13 mouse cellular contexts compared by ENCODE assay signal in genomic region chr3:81735463-81735862, GRCm38 (mm10).
DNase-seq lines count a peak whose midpoint lies in the region; ATAC-seq and TF ChIP-seq lines count a peak whose summit lies in the region.
"Had no signal": no experiment of that assay in that cellular context is flagged by ENCODE, and none has a peak within 500 bp of the region (broad histone marks: within the 10 kb centered on the region; RNA-seq: fewer than 3 reads in every experiment).

No protein-coding gene starts in this region.

- DNase-seq in embryo, embryonic 10.5 days (ENCODE audit: low spot score), result peak; percentile 5
- DNase-seq in embryo, embryonic 10 days (ENCODE audit: low spot score), result no peak
- peak; percentile 64 for DNase-seq in midbrain, postnatal 0 days (ENCODE audit: low spot score)
- DNase-seq in midbrain, embryonic 11.5 days (ENCODE audit: low spot score, missing footprints), result no peak
- DNase-seq in layer of hippocampus, postnatal 36 days, result peak; percentile 9 to 19
- peak; percentile 75 for DNase-seq in telencephalon, adult 2 months (ENCODE audit: low read depth, low spot score)
- DNase-seq in kidney, adult 11 months, result no peak
- DNase-seq in urinary bladder, postnatal 14 days (ENCODE audit: low spot score), result no peak
- DNase-seq: adrenal gland, postnatal 36 days; lung, adult 2 months had no signal

- WGBS in midbrain, postnatal 0 days, result 59% methylated on average over 8 of the region's 8 CpGs
- WGBS in midbrain, embryonic 11.5 days, result 86% methylated on average over 8 of the region's 8 CpGs

- TF ChIP-seq CTCF in midbrain, postnatal 0 days (IDR thresholded peaks at IDR 0.05), result no peak

- H3K4me1 ChIP-seq in midbrain, postnatal 0 days (ENCODE audit: insufficient read depth, low read length), result no peaks in the 10 kb centered on the region
- H3K4me1 ChIP-seq in midbrain, embryonic 11.5 days (ENCODE audit: control insufficient read depth, insufficient read depth, low read length), result no peaks in the 10 kb centered on the region
- H3K4me1 ChIP-seq: embryonic facial prominence, embryonic 12.5 days had no signal

- ATAC-seq in midbrain, postnatal 0 days (ENCODE audit: low FRiP score), result no peak
- ATAC-seq in midbrain, embryonic 11.5 days (ENCODE audit: low FRiP score), result no peak
- ATAC-seq: inflammation-experienced regulatory T-cells, adult 6 months; Patski had no signal

- H3K9me3 ChIP-seq in midbrain, postnatal 0 days (ENCODE audit: low read length), result no peaks in the 10 kb centered on the region
- no peaks in the 10 kb centered on the region for H3K9me3 ChIP-seq in midbrain, embryonic 11.5 days (ENCODE audit: control insufficient read depth, low read length)
- H3K9me3 ChIP-seq: embryonic facial prominence, embryonic 12.5 days had no signal

- no peak overlapping the region for H3K4me2 ChIP-seq in midbrain, postnatal 0 days (ENCODE audit: low read depth, low read length, poor library complexity, severe bottlenecking)
- no peak overlapping the region for H3K4me2 ChIP-seq in midbrain, embryonic 11.5 days
- H3K4me2 ChIP-seq: embryonic facial prominence, embryonic 12.5 days had no signal

- H3K4me3 ChIP-seq in midbrain, postnatal 0 days (ENCODE audit: low read depth, low read length), result no peak overlapping the region
- H3K4me3 ChIP-seq in midbrain, embryonic 11.5 days (ENCODE audit: low read depth, low read length), result no peak overlapping the region
- H3K4me3 ChIP-seq: embryonic facial prominence, embryonic 12.5 days had no signal

- H3K36me3 ChIP-seq in midbrain, postnatal 0 days (ENCODE audit: insufficient read depth, low read length), result no peaks in the 10 kb centered on the region
- H3K36me3 ChIP-seq in midbrain, embryonic 11.5 days (ENCODE audit: control insufficient read depth, insufficient read depth, low read length), result no peaks in the 10 kb centered on the region
- H3K36me3 ChIP-seq: embryonic facial prominence, embryonic 12.5 days had no signal

- no peak overlapping the region for H3K27ac ChIP-seq in midbrain, postnatal 0 days (ENCODE audit: low read depth, low read length)
- H3K27ac ChIP-seq in midbrain, embryonic 11.5 days (ENCODE audit: low read depth, low read length), result no peak overlapping the region
- H3K27ac ChIP-seq: embryonic facial prominence, embryonic 12.5 days had no signal

- H3K9ac ChIP-seq in midbrain, postnatal 0 days (replicated peaks; ENCODE audit: low read length, poor library complexity, severe bottlenecking), result no peak overlapping the region
- no peak overlapping the region for H3K9ac ChIP-seq in midbrain, embryonic 11.5 days (ENCODE audit: low read length)
- H3K9ac ChIP-seq: embryonic facial prominence, embryonic 12.5 days had no signal

- no peaks in the 10 kb centered on the region for H3K27me3 ChIP-seq in midbrain, postnatal 0 days (ENCODE audit: insufficient read depth, low read length)
- no peaks in the 10 kb centered on the region for H3K27me3 ChIP-seq in midbrain, embryonic 11.5 days (ENCODE audit: control insufficient read depth, insufficient read depth, low read length)
- H3K27me3 ChIP-seq: embryonic facial prominence, embryonic 12.5 days had no signal

Comparison
In these comparisons a context has a peak if more than half of its experiments do, and no peak if none do; other contexts are left out.
1. DNase-seq: peak in embryo, embryonic 10.5 days (single experiment), midbrain, postnatal 0 days (single experiment), layer of hippocampus, postnatal 36 days (2 of 2) and telencephalon, adult 2 months (single experiment); none in embryo, embryonic 10 days (single experiment), midbrain, embryonic 11.5 days (single experiment), kidney, adult 11 months (single experiment) and urinary bladder, postnatal 14 days (single experiment).